12 mouse cellular contexts compared by ENCODE assay signal in the genomic region with DNA sequence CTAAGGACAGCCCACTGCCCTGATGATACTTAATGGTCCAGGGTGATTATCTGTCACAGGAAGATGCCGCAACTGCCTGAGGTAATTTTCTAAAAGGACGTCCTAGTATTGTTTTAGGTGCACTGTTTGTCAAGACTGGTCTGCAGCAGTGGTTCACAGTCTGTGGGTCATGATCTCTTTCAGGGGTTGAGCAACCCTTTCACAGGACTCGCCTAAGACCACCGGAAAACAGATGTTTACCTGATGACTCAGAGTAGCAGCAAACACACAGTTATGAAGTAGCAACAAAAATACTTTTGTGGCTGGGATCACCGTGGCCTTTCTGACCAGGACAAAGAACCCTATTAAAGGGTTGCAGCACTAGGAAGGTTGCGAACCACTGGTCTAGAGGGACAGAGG. TPM values are rescaled to one million over a fixed set of nuclear protein-coding genes. Genes with fewer than 3 reads are reported as not detected.
DNase-seq lines count a peak whose midpoint lies in the region; ATAC-seq lines count a peak whose summit lies in the region.
"Had no signal": no experiment of that assay in that cellular context is flagged by ENCODE, and none has a peak within 500 bp of the region (broad histone marks: within the 10 kb centered on the region; RNA-seq: fewer than 3 reads in every experiment).

No protein-coding gene starts in this region.

- H3K4me3 ChIP-seq in heart, embryonic 15.5 days, result no peak overlapping the region
- H3K4me3 ChIP-seq in neural tube, embryonic 15.5 days (replicated peaks), result no peak overlapping the region
- H3K4me3 ChIP-seq: erythroblast, embryonic 14.5 days; lung, embryonic 15.5 days had no signal

- no peak overlapping the region for H3K9ac ChIP-seq in heart, embryonic 15.5 days
- H3K9ac ChIP-seq in neural tube, embryonic 15.5 days (replicated peaks), result no peak overlapping the region
- H3K9ac ChIP-seq: lung, embryonic 15.5 days had no signal

- H3K27me3 ChIP-seq in heart, embryonic 15.5 days, result no peaks in the 10 kb centered on the region
- H3K27me3 ChIP-seq in neural tube, embryonic 15.5 days (replicated peaks), result no peaks in the 10 kb centered on the region
- H3K27me3 ChIP-seq: lung, embryonic 15.5 days had no signal

- WGBS in heart, embryonic 15.5 days, result 57% methylated on average over 6 of the region's 6 CpGs
- WGBS in neural tube, embryonic 15.5 days, result 73% methylated on average over 6 of the region's 6 CpGs

- peak overlapping the region; percentile 70 for H3K27ac ChIP-seq in heart, embryonic 15.5 days
- 0 out of 2 replicates have a peak overlapping the region, but pooled peaks have one; percentile 25 for H3K27ac ChIP-seq in neural tube, embryonic 15.5 days (replicated peaks)
- H3K27ac ChIP-seq: hindbrain, postnatal 0 days; lung, embryonic 15.5 days had no signal

- DNase-seq in heart, postnatal 10 days, result no peak
- DNase-seq in neural tube, embryonic 10.5 days (ENCODE audit: extremely low spot score, low spot score), result no peak
- DNase-seq in frontal cortex, postnatal 36 days (ENCODE audit: low spot score in 2 of 2), result no peak
- DNase-seq in retina, embryonic 14.5 days (ENCODE audit: low spot score), result no peak
- DNase-seq: cerebellum, adult 18-20 months; right cerebral cortex, adult 18-20 months had no signal

- no peaks in the 10 kb centered on the region for H3K9me3 ChIP-seq in heart, embryonic 15.5 days (replicated peaks)
- H3K9me3 ChIP-seq in neural tube, embryonic 15.5 days (replicated peaks), result no peaks in the 10 kb centered on the region
- H3K9me3 ChIP-seq: lung, embryonic 15.5 days had no signal

- ATAC-seq in heart, embryonic 15.5 days (replicated peaks; ENCODE audit: insufficient number of reproducible peaks, insufficient read depth, low FRiP score, low read depth), result no peak
- ATAC-seq in neural tube, embryonic 15.5 days (ENCODE audit: low FRiP score), result no peak
- ATAC-seq in granulocyte monocyte progenitor cell, adult 5-6 weeks (replicated peaks; ENCODE audit: poor library complexity, severe bottlenecking), result peak; percentile 52

- peaks cover 48% of the 10 kb centered on the region for H3K36me3 ChIP-seq in heart, embryonic 15.5 days
- H3K36me3 ChIP-seq in neural tube, embryonic 15.5 days, result no peaks in the 10 kb centered on the region

- peaks cover 48% of the 10 kb centered on the region for H3K4me1 ChIP-seq in heart, embryonic 15.5 days (replicated peaks)
- peaks cover 14% of the 10 kb centered on the region for H3K4me1 ChIP-seq in neural tube, embryonic 15.5 days

- no peak overlapping the region for H3K4me2 ChIP-seq in heart, embryonic 15.5 days
- H3K4me2 ChIP-seq in neural tube, embryonic 15.5 days, result no peak overlapping the region
- H3K4me2 ChIP-seq: lung, embryonic 15.5 days had no signal

- intact Hi-C loops in heart, postnatal 10 days (cut with DNase I), result loop anchor here (5.0 kb wide), 1 partner anchor 36 kb away; no protein-coding TSS in a partner anchor

RNA-seq across cellular contexts. Expression of gene Anxa2, which starts 24.4 kb away (rescaled TPM):
- polyA plus RNA-seq in heart, embryonic 15.5 days (2015; fragmentation: Nextera tagmentation; extraction: Ambion mirVana), result 544 and 629 TPM in 2 replicates
- 100 to 1,000 TPM; 207 to 221 TPM for total RNA-seq in heart, postnatal 10 days (2021)
- polyA plus RNA-seq in neural tube, embryonic 15.5 days (2015; fragmentation: Nextera tagmentation; extraction: Ambion mirVana), result 251 and 335 TPM in 2 replicates
- 119 and 132 TPM in 2 replicates for total RNA-seq in granulocyte monocyte progenitor cell, adult 5-6 weeks (2014; fragmentation: Nextera tagmentation)
- total RNA-seq in granulocyte monocyte progenitor cell, adult 5-6 weeks (2017), result 95.9 and 98.4 TPM in 2 replicates
